Mouse (Mus musculus) kidney, adult 8-10 months (tissue): ENCODE results near the gene Gm28539.
"Not testable (repeated sequence)": the region's sequence is repeated elsewhere in the genome, so short reads cannot be mapped to it uniquely, and the experiment has no call there.

ENCODE experiments used
- DNase-seq, 2 experiments: peaks; one replicate each; pipeline ENCODE4 v3.0.0; 2022

The Gm28539 gene

DNA sequence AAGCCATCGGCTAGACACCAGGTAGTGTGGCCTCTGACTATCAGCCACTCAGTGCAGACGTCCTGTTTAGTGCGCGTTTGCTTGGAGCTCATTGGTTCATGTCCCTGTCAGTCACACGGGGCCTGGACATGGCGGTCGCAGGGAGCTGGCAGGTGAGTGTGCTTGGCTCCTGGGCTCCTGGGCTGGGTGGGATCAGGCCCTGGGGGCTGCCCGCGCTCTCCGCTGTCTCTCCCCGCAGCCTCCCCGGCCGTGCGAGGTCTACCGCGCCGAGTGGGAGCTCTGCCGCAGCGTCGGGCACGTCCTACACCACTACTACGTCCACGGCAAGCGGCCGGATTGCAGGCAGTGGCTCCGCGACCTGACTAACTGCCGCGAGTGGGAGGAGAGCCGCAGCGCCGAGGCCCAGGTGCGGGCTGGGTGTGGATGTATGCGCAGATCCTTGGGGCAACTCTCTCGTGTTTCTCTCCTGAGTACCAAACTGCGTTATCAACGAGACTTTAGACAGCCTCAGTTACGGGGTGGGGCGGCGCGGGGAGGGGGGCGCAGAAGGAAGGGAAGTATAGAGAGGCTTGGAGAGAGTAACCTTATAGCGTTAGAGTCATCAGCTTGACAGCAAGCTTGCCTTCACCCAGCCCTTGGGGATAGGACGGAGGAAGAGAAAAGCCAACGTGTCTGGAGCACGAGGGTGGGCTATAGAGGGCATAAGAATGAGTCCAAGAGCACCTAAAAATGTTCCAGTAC, at the start of gene Gm28539, which contains the start of gene 2510002D24Rik:
Gene Gm28539, plus strand, starts transcription at position 117 of the 741 bp plus-strand sequence.
Gene 2510002D24Rik, plus strand, starts transcription at position 111 of the 741 bp plus-strand sequence.
- peak; percentile 97 to 98 for DNase-seq

- no peak for DNase-seq
Measured at GRCm38 (mm10) chr16:18786652-18787051, 49.7 kb upstream of the Gm28539 start.

- no peak for DNase-seq
Measured at GRCm38 (mm10) chr16:18788627-18789406, 47.6 kb upstream of the Gm28539 start.

DNA sequence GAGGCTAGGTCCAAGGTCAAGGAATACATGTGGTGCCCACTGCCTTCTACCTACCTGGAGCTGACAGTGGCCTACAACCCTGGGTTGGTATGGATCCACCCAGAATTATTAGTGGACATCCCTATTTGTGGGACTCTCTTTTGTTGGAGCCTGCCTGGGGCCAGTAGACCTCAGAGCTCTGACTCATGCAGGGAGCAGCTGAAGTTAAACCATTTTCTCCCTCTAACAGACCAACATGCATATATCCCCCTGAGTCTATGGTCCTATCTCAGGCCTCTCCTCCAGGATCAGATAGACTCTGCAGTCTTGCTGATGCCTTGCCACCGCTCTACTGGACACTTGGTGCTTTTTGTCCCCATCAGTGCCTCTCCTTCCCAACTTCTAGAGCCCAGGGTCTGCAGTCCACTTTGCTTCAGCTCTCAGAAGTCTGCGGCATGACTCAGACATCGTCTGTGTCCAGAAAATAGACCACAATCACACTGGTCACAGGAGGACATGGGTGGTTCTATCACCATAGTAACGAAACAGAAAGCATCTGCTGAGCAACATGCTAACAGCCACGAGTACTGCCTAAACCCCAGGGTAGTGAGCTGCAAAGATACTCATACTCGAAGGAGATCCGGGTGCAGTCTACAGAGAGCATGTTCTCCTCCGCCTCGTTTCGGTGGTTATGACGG, 41.0 kb upstream of the Gm28539 start:
- no peak for DNase-seq

DNA sequence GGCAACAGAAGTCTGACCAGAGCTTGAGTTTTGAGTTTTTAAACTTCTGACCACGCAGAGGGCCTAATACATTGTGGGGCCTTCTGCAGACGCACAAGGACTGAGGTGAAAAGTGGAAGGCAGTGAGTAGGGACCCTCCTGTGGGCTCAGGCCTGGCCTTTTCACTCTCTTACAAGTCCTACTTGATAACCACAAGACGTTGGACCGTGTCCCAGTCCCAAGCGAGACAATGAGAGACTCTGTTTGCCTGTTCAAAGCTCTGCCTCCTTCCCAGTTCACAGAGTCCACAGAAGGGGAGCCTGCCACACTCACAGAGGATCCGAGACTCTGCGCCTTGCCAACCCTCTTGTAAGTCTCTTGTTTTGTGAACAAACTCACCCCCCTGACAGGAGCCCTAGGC, 39.7 kb upstream of the Gm28539 start:
- DNase-seq = no peak

DNA sequence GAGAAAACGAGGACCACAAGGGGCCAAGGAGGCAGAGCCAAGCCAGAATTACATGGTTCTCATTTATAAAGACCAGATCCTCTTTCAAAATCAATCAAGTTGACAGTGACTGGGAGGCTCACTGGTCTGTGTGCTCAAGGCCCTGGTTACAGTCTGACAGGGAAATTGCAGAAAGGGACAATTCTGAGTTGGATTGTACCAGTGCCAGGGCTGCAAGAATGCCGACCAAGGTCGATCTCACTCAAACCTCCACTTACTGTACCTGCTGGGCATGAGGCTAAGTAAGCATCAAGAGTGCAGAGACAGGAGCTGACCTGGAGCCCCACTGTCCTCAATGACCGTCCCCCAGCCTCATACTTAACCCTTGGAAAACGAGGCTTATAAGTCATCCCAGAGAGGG, 38.2 kb upstream of the Gm28539 start:
- DNase-seq = no peak

- peak; percentile 19 to 66 for DNase-seq
Measured at GRCm38 (mm10) chr16:18798841-18799240, 37.5 kb upstream of the Gm28539 start.

DNA sequence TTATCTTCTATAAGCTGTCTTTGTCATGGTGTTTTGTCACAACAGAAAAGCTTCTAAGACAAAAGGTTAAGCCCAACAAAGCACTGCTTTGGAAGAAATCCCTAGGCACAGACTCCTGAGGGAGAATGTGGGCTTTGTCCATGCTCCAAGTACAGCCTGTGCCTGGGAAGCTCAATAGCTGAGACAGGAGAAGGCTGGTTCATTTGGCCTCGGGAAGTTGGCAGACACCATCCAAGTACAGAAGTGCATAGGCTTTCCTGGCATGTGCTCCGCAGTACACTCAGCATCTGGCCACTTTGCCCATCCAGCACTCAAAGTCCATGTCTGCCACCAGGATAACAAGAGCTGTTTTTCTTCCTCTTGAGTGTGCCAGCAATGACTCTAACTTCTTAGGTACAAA, 30.6 kb upstream of the Gm28539 start:
- DNase-seq = peak; percentile 28 to 38

DNA sequence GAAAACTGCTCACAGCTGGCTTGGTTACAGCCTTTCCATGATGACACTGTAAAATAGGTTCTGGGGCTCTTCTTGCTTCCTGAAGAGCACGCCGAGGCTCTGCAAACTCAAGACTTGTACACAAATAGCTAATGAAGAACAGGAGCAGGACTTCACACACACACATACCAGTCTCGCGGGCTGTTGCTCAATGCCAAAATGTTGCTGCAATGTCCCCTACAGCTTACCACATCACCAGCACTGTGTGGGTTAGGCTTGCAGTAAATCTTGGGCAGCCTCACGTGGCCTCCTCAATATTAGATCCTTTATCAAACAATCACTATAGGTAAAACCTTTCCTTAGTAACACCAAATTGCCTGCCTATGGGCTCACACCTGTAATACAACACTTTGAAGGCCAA, 27.4 kb upstream of the Gm28539 start:
- DNase-seq = no peak

DNA sequence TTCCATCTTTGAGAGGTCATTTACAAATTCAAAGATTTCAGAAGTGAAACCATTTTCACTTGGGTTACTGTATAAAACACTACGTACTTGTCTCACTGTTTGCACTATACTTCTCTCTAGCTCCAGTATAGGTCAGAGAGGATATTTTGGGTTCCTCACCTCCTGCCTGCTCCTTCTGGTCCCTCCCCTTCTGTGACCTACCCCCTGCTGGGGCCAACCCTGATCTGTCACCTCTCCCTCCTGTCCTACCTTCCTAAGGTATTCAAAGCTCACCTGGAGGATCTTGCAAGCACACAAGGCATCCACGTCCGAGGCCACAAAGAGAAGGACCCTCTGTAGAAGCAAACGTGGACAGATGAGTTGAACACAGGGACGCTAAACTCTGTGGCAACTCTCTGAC, 25.4 kb upstream of the Gm28539 start:
- DNase-seq = no peak

DNA sequence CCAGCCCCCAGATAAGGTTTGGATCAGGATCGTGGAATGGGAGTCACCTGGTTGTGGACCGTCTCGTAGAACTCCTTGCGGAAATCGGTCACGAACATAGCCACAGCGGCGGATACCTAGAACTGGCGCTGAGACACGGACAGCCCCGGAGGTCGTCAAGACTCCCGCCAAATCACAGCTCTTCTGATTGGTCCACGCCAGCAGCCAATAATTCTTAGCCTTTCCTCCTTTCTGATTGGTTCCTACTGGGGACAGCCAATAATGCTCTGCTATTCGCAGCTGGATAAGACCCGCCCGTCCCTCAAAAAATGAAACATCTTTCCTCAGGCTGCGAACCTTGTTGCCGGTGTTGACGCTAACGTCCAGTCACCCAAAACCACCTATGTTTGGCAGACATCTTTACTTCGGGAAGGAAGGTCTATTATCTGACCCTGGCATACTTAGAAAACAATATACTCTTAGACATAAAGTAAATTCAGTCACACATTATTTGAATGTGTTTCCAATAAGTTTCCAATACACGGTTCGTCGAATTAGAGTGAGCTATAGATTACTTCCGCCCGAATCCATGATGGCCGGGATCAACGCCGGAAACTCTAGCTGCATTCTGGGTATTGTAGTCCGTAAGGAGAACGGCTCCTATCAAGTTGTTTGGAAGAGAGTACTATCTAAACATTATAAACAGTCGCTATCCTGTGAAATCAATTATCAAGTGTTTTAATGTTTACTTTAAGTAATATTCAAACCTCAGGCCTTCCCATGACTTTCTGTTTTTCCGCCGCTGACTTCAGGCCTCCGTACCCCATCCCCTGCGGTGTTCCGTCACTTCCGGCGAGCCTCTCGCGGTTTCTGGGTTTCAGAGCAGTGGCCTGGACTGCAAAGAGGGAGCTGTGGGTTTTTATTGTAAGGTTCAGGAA, 24.7 kb upstream of the Gm28539 start, which contains the start of the genes Ufd1 and Cdc45:
Gene Ufd1, plus strand, starts transcription at position 312 of the 917 bp plus-strand sequence.
Gene Cdc45, minus strand, starts transcription at position 520 of the 917 bp plus-strand sequence.
- DNase-seq = peak; percentile 89 to 96

DNA sequence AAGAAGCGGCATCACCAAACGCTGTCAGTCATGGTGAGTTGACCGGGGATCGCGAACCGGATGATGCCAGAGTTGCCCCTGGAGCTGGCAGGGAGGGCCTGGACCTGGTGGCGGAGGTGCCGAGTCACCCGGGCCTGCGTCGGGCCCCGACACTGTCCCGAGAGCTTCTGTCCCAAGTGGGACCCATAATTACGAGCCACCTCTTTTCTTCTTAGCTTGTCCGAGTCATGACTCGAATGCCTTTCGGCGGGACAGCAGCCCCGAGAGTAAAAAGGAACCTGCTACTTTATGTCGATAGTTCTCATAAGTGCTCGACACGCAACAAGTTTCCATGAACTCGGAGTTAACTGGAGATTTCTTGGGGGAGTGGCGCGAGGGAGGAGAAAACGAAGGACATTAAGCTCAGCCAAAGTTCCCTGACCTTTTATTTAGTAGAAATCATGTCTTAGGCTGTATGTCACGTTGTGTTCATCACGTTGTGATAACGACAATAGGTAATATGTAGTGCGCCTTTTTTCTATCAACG, 23.9 kb upstream of the Gm28539 start:
- no peak for DNase-seq

- DNase-seq = no peak
Measured at GRCm38 (mm10) chr16:18822356-18822755, 14.0 kb upstream of the Gm28539 start.

- DNase-seq = no peak
Measured at GRCm38 (mm10) chr16:18822925-18823324, 13.5 kb upstream of the Gm28539 start.

DNA sequence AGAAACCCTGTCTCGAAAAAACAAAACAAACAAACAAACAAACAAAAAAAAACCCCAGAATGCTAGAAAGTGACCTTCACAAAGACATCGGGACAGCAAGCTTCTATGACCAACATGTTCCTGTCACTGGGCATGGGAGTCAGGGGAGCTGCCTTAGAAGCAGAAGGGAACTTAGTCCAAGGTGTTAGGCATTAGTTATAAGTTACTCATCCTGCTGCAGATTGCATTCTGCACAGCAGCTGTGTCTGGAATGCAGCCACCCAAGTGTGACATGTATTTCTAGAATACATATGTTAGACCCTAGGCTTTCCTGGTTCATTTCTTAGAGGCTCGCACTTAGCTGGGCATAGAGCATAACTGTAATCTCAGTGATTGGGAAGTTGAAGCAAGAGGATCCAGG, 7.8 kb upstream of the Gm28539 start:
- peak in 1 of 2 experiments; percentile 22 for DNase-seq

DNA sequence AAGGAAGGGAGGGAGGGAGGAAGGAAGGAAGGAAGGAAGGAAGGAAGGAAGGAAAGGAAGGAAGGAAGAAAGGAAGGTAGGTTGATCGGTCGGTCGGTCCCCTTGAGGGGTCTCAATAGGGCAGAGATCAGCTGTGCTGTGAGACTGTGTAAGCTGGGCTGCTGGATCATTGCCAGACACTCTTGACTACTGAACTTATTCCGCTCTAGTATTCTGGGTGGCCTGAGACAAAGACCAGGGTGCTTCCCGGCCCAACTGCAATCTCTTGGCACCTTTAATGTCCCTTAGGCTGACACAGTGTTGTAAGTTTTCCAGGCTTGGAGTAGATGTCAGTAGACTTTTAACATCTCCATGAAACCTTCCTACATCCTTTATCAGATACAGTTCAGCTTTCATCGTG, 7.3 kb upstream of the Gm28539 start:
- DNase-seq = no peak

DNA sequence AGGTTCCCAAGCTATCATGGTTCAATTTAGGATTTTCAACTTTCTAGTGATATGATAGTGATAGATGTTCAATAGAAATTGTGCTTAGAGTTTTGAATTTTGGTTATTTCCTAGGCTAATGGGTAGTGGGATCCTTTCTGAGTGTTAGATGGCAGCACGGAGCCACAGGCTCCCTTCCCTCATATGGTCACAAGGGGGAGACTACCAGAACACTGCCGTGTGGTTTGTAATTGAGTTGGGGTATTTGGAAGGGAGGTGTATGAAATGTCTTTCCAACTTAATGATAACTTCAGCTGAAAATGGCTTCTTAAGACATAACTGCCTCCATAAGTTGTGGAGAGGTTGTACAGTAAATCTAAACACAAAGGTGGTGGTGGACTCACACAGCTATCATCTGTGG, 2.9 kb upstream of the Gm28539 start:
- no peak for DNase-seq

- DNase-seq = no peak
Measured at GRCm38 (mm10) chr16:18836073-18836467, 314 bp upstream of the Gm28539 start.

DNA sequence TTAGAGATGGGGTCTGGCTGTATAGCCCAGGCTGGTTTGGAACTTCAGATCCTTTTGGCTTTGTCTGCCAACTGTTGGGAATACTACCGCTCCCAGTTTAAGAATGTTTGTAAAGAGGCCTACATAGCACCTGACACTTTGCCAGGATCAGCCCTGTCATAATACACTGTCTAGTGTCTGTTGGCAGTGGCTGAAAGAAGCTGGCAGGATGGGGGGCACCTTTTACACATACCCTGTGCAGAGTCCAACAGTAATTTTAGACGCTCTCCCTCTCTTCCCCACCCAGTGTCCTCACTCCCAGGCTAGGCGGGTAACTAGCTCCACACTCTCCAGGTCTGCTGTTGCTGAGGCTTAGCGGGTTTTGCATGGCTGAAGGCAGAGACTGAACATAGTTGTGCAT, 2.0 kb downstream of the Gm28539 start:
- no peak for DNase-seq

DNA sequence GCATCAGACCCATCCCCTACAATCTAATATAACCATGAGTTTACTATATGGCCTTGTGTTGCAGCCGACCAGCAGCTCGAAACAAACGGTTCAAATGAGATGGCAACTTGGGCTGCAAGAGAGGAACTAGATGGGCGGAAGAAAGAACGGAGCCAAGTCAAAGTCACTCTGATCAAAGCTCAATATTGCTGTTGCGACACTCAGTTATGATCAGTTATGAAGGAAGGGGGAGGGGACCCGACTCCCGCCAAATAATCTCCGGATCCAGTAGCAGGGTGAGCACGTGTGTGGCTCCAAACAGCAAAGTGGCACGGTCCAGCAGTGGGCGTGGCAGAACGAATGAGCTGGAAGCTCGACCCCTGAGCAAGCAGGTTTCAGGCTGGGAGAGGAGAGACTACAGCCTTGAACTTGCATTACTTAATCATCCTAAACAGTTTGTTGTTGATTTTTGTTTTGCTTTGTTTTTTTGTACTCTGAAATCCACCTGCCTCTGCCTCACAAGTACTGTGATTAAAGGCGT, 10.0 kb downstream of the Gm28539 start:
- DNase-seq = no peak

DNA sequence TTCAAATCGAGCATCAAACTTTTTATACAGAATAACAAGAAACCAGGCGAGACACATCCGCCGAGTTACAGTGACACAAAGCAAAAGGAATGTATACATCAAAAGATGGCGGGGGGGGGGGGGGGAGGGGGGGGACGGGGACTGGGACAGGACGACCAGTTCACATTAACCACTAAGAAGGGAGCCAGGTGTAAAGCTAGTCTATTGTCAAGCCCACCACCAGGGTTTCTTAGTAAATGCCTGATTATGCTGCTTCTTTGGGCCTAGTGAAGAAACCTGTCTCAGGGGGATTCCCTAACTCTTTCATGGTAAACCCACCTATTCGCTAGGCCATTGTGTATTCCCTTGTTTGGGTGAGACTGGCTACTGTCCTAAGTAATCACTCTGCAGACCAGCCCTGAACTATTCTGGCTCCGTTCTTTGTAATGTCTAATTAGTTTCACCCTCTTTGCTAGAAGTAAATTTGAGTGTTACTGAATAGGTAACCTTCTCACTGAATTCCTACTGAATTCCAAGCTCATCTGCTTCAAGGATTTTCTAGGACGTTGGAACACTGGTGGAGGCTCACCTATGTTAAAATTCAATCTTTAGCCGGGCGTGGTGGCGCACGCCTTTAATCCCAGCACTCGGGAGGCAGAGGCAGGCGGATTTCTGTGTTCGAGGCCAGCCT, 13.3 kb downstream of the Gm28539 start:
- DNase-seq = not testable (repeated sequence)
